Mouse (Mus musculus) G1E (cell line): ENCODE data around the gene Sorcs2.

ENCODE experiments used
- CTCF ChIP-seq: IDR thresholded peaks from 2 replicates; pipeline ENCODE4 v1.5.1; 2012; ENCODE audit warnings: low read depth, low read length, inconsistent platforms, mixed read lengths
- TAL1 ChIP-seq: conservative IDR thresholded peaks from 2 replicates; pipeline ENCODE4 v1.6.1; 2012; ENCODE audit warnings: low read depth, low read length, inconsistent platforms, mixed read lengths

DNA sequence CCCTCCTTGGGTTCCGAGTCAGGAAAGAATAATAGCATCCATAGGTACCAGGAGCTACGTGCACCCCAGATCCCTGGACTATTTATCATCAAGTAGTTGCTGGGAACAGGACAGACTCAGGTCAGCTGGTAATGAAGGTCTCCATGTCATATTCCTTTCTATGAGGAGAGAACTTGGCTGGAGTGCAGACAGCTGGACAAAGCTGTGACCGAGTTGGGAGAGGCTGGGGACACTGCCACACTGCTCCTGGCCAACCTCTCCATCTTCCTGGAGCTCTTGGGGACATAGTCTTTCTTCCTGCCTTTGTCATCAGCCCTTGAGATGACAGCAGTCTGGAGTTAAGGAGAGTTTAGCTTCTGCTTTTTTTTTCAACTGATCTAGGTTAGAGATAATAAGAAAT, 428.1 kb downstream of the Sorcs2 start:
- TF ChIP-seq CTCF (no peak), TAL1 (no peak)
